Mouse (Mus musculus): ENCODE measurements at regions not wholly inside any gene's neighbourhood (a gene's known extent, or its start where the extent isn't known, plus 50 kb on each side); places are given as distances from the start of the nearest gene placed in this dataset.

- Histone ChIP-seq H3K4me3 (ENCODE audit: insufficient read depth, low read depth, low read length) (no peak overlapping the region), H3K36me3 (ENCODE audit: control insufficient read depth, insufficient read depth, low read length) (no peaks in the 10 kb centered on the region), H3K27me3 (ENCODE audit: control insufficient read depth, insufficient read depth, low read length) (no peaks in the 10 kb centered on the region; the same call in 1 of the 2 replicates), H3K79me2 (ENCODE audit: control insufficient read depth, insufficient read depth, low read length) (no peaks in the 10 kb centered on the region), H3K27ac (replicated peaks; ENCODE audit: insufficient read depth, low read depth, low read length) (no peak overlapping the region), H3K9ac (ENCODE audit: low read depth, low read length) (no peak overlapping the region), H3K4me1 (ENCODE audit: control insufficient read depth, insufficient read depth, low read length) (no peaks in the 10 kb centered on the region)
- 85% methylated on average over 4 of the region's 4 CpGs for WGBS
- DNase-seq (ENCODE audit: extremely low read depth, low read depth, low spot score) = no peak
- no peak for TF ChIP-seq CTCF (IDR thresholded peaks at IDR 0.05; ENCODE audit: low read depth, low read length)
- no peak for TF ChIP-seq POLR2A (IDR thresholded peaks at IDR 0.05; ENCODE audit: extremely low read depth, insufficient read depth, low read length)
These were observed 180.2 kb downstream of the Efcab1 start for GRCm38 (mm10) chr16:15086556-15086955.

- no peak for TF ChIP-seq POLR2A (IDR thresholded peaks at IDR 0.05; ENCODE audit: extremely low read depth, insufficient read depth, low read length)
- no peak for TF ChIP-seq CTCF (IDR thresholded peaks at IDR 0.05; ENCODE audit: low read depth, low read length)
- no peak for DNase-seq (ENCODE audit: extremely low read depth, low read depth, low spot score)
- no peak overlapping the region for H3K27ac ChIP-seq (replicated peaks; ENCODE audit: insufficient read depth, low read depth, low read length)
- no peak overlapping the region for H3K4me3 ChIP-seq (ENCODE audit: insufficient read depth, low read depth, low read length)
- 46% methylated on average over 1 of the region's 1 CpGs for WGBS
- H3K4me1 ChIP-seq (ENCODE audit: control insufficient read depth, insufficient read depth, low read length) = no peaks in the 10 kb centered on the region
- no peaks in the 10 kb centered on the region for H3K36me3 ChIP-seq (ENCODE audit: control insufficient read depth, insufficient read depth, low read length)
- no peaks in the 10 kb centered on the region for H3K79me2 ChIP-seq (ENCODE audit: control insufficient read depth, insufficient read depth, low read length)
- no peak overlapping the region for H3K9ac ChIP-seq (ENCODE audit: low read depth, low read length)
- no peaks in the 10 kb centered on the region for H3K27me3 ChIP-seq (ENCODE audit: control insufficient read depth, insufficient read depth, low read length)
These were observed 197.5 kb downstream of the Efcab1 start for GRCm38 (mm10) chr16:15103938-15104337.

GRCm38 (mm10) chr16:15107234-15107633 lies 200.8 kb downstream of the Efcab1 start:
- Histone ChIP-seq H3K27me3 (ENCODE audit: control insufficient read depth, insufficient read depth, low read length) (no peaks in the 10 kb centered on the region), H3K36me3 (ENCODE audit: control insufficient read depth, insufficient read depth, low read length) (no peaks in the 10 kb centered on the region), H3K4me1 (ENCODE audit: control insufficient read depth, insufficient read depth, low read length) (no peaks in the 10 kb centered on the region), H3K9ac (ENCODE audit: low read depth, low read length) (no peak overlapping the region), H3K79me2 (ENCODE audit: control insufficient read depth, insufficient read depth, low read length) (no peaks in the 10 kb centered on the region), H3K4me3 (ENCODE audit: insufficient read depth, low read depth, low read length) (no peak overlapping the region), H3K27ac (replicated peaks; ENCODE audit: insufficient read depth, low read depth, low read length) (no peak overlapping the region)
- TF ChIP-seq CTCF (IDR thresholded peaks at IDR 0.05; ENCODE audit: low read depth, low read length) (no peak), POLR2A (IDR thresholded peaks at IDR 0.05; ENCODE audit: extremely low read depth, insufficient read depth, low read length) (no peak)
- 85% methylated on average over 1 of the region's 1 CpGs for WGBS
- DNase-seq (ENCODE audit: extremely low read depth, low read depth, low spot score) = no peak

- Histone ChIP-seq H3K4me3 (ENCODE audit: insufficient read depth, low read depth, low read length) (no peak overlapping the region), H3K79me2 (ENCODE audit: control insufficient read depth, insufficient read depth, low read length) (no peaks in the 10 kb centered on the region), H3K27me3 (ENCODE audit: control insufficient read depth, insufficient read depth, low read length) (no peaks in the 10 kb centered on the region), H3K4me1 (ENCODE audit: control insufficient read depth, insufficient read depth, low read length) (no peaks in the 10 kb centered on the region), H3K27ac (replicated peaks; ENCODE audit: insufficient read depth, low read depth, low read length) (no peak overlapping the region), H3K36me3 (ENCODE audit: control insufficient read depth, insufficient read depth, low read length) (no peaks in the 10 kb centered on the region), H3K9ac (ENCODE audit: low read depth, low read length) (no peak overlapping the region)
- no peak for DNase-seq (ENCODE audit: extremely low read depth, low read depth, low spot score)
- 56% methylated on average over 2 of the region's 2 CpGs for whole genome bisulfite sequencing
- no peak for TF ChIP-seq POLR2A (IDR thresholded peaks at IDR 0.05; ENCODE audit: extremely low read depth, insufficient read depth, low read length)
- no peak for TF ChIP-seq CTCF (IDR thresholded peaks at IDR 0.05; ENCODE audit: low read depth, low read length)
These were observed 204.1 kb upstream of the Gm21897 start for GRCm38 (mm10) chr16:15113131-15113530.

GRCm38 (mm10) chr16:15113989-15114556 lies 203.2 kb upstream of the Gm21897 start:
- Histone ChIP-seq H3K79me2 (ENCODE audit: control insufficient read depth, insufficient read depth, low read length) (no peaks in the 10 kb centered on the region), H3K36me3 (ENCODE audit: control insufficient read depth, insufficient read depth, low read length) (no peaks in the 10 kb centered on the region), H3K4me1 (ENCODE audit: control insufficient read depth, insufficient read depth, low read length) (no peaks in the 10 kb centered on the region), H3K9ac (ENCODE audit: low read depth, low read length) (no peak overlapping the region), H3K4me3 (ENCODE audit: insufficient read depth, low read depth, low read length) (no peak overlapping the region), H3K27me3 (ENCODE audit: control insufficient read depth, insufficient read depth, low read length) (no peaks in the 10 kb centered on the region), H3K27ac (replicated peaks; ENCODE audit: insufficient read depth, low read depth, low read length) (no peak overlapping the region)
- WGBS = 30% methylated on average over 5 of the region's 5 CpGs
- no peak for DNase-seq (ENCODE audit: extremely low read depth, low read depth, low spot score)
- TF ChIP-seq POLR2A (IDR thresholded peaks at IDR 0.05; ENCODE audit: extremely low read depth, insufficient read depth, low read length) (no peak), CTCF (IDR thresholded peaks at IDR 0.05; ENCODE audit: low read depth, low read length) (no peak)

GRCm38 (mm10) chr16:15114574-15115230 lies 202.6 kb upstream of the Gm21897 start:
- Histone ChIP-seq H3K27ac (replicated peaks; ENCODE audit: insufficient read depth, low read depth, low read length) (no peak overlapping the region), H3K9ac (ENCODE audit: low read depth, low read length) (no peak overlapping the region), H3K27me3 (ENCODE audit: control insufficient read depth, insufficient read depth, low read length) (no peaks in the 10 kb centered on the region), H3K4me1 (ENCODE audit: control insufficient read depth, insufficient read depth, low read length) (no peaks in the 10 kb centered on the region), H3K36me3 (ENCODE audit: control insufficient read depth, insufficient read depth, low read length) (no peaks in the 10 kb centered on the region), H3K4me3 (ENCODE audit: insufficient read depth, low read depth, low read length) (no peak overlapping the region), H3K79me2 (ENCODE audit: control insufficient read depth, insufficient read depth, low read length) (no peaks in the 10 kb centered on the region)
- TF ChIP-seq CTCF (IDR thresholded peaks at IDR 0.05; ENCODE audit: low read depth, low read length) (no peak), POLR2A (IDR thresholded peaks at IDR 0.05; ENCODE audit: extremely low read depth, insufficient read depth, low read length) (no peak)
- no peak for DNase-seq (ENCODE audit: extremely low read depth, low read depth, low spot score)
- WGBS = 63% methylated on average over 4 of the region's 4 CpGs
